Mouse (Mus musculus) embryonic facial prominence, embryonic 13.5 days (tissue): ENCODE results near the gene Slc35c2. TPM values are rescaled to one million over a fixed set of nuclear protein-coding genes. Genes with fewer than 3 reads are reported as not detected.
A peak's percentile ranks its signal among the peaks of the same experiment; 100 is the strongest.

Experiments used
- ATAC-seq: fragments of 200-750 bp; cut with Nextera tagmentation; 2 replicates; pipeline ENCODE4 v1.8.0; 2017; ENCODE audit warnings: low read depth; ENCODE audit not compliant: insufficient number of reproducible peaks, insufficient read depth, low FRiP score, low TSS enrichment
- H3K27ac ChIP-seq: fragments of 300-500 bp; sonication (generic); 2 replicates; pipeline ENCODE4 v1.5.1; 2015; ENCODE audit warnings: moderate library complexity, mild to moderate bottlenecking, inconsistent platforms
- H3K27me3 ChIP-seq: fragments of 300-500 bp; sonication (generic); 2 replicates; pipeline ENCODE4 v1.6.1; 2015; ENCODE audit warnings: mild to moderate bottlenecking, inconsistent platforms
- H3K36me3 ChIP-seq: fragments of 300-500 bp; sonication (generic); 2 replicates; pipeline ENCODE4 v1.6.1; 2015; ENCODE audit warnings: mild to moderate bottlenecking, inconsistent platforms
- H3K4me1 ChIP-seq: fragments of 300-500 bp; sonication (generic); 2 replicates; pipeline ENCODE4 v1.6.1; 2015; ENCODE audit warnings: inconsistent platforms
- H3K4me2 ChIP-seq: fragments of 300-500 bp; sonication (generic); 2 replicates; pipeline ENCODE4 v1.6.1; 2015; ENCODE audit warnings: moderate library complexity, mild to moderate bottlenecking, inconsistent platforms
- H3K4me3 ChIP-seq: fragments of 300-500 bp; sonication (generic); 2 replicates; pipeline ENCODE4 v1.5.1; 2015; ENCODE audit warnings: mild to moderate bottlenecking, inconsistent platforms
- H3K9ac ChIP-seq: fragments of 300-500 bp; sonication (generic); 2 replicates; pipeline ENCODE4 v1.6.1; 2015; ENCODE audit warnings: mild to moderate bottlenecking, inconsistent platforms
- H3K9me3 ChIP-seq: fragments of 300-500 bp; sonication (generic); 2 replicates; pipeline ENCODE4 v1.6.1; 2016; ENCODE audit warnings: inconsistent platforms
- WGBS: fragments of 180-500 bp; shearing (Covaris S2); methylation state at CpG from one replicate; pipeline ENCODE4 v1.1.7; 2015; ENCODE audit warnings: mixed read lengths; 5-methylcytosine and 5-hydroxymethylcytosine counted together
- polyA plus RNA-seq: library from polyadenylated mRNA; unstranded; fragments of >200 nt; fragmentation: Nextera tagmentation; extraction: Ambion mirVana; gene quantifications from 2 replicates; pipeline ENCODE4 v1.2.1, GENCODE M21; 2015

Gene Slc35c2
- polyA plus RNA-seq, 1 experiment from 2014 or later = 50.2 TPM

- 88% methylated on average over 22 of the region's 22 CpGs for WGBS
- Histone ChIP-seq H3K4me2 (no peak overlapping the region), H3K9me3 (no peaks in the 10 kb centered on the region)
Observed at GRCm38 (mm10) chr2:165321981-165322735, 34.5 kb upstream of the Slc35c2 start.

GRCm38 (mm10) chr2:165321381-165321888 is 33.8 kb upstream of the Slc35c2 start:
- H3K9ac ChIP-seq = peak overlapping the region; percentile 55; the same call in 1 of the 2 replicates
- peak overlapping the region; percentile 55; the same call in 1 of the 2 replicates for H3K27ac ChIP-seq
- 72% methylated on average over 8 of the region's 8 CpGs for WGBS
- H3K9me3 ChIP-seq = no peaks in the 10 kb centered on the region
- H3K27me3 ChIP-seq = no peaks in the 10 kb centered on the region
- H3K4me2 ChIP-seq = peak overlapping the region; percentile 16; the same call in 1 of the 2 replicates
- H3K4me3 ChIP-seq = no peak overlapping the region
- peaks cover 83% of the 10 kb centered on the region for H3K4me1 ChIP-seq
- H3K36me3 ChIP-seq = peaks cover 9% of the 10 kb centered on the region; the same call in 1 of the 2 replicates
- ATAC-seq = no peak

More at GRCm38 (mm10) chr2:165321981-165322735, 34.5 kb upstream of the Slc35c2 start:
- Histone ChIP-seq H3K4me1 (peaks cover 79% of the 10 kb centered on the region), H3K27me3 (no peaks in the 10 kb centered on the region), H3K27ac (no peak overlapping the region), H3K4me3 (no peak overlapping the region), H3K9ac (no peak overlapping the region), H3K36me3 (peaks cover 7% of the 10 kb centered on the region; the same call in 1 of the 2 replicates)
- ATAC-seq = no peak

DNA sequence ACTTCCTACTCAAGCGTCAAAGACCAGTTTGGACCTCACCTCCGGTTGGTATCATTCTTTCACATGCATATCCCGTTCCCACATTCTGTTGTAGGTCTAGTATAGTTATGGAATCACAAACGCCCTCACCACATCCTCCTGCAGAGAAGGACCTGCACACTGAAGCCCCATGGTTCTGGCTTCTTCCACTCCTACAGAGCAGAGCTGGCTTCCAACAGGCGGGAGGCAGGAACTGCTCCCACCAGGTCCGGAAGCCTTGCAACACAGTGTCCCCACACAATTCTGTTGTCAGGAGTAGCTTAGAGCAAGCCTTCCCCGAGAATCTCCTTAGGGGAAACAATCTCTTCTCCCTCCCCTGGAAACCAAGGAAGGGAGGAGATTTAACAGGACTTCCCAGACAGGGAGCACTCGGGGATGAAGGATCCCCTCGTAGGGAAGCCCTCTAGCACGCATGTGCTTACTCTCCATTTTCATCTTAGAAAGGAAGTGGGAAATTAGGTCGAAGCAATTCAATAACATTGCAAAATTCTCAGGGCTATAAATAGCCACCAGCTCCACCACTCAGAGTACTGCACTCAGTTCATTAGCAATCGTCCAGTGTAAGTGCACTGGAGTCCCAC is 33.0 kb upstream of the Slc35c2 start:
- Histone ChIP-seq H3K36me3 (peaks cover 17% of the 10 kb centered on the region), H3K27ac (peak overlapping the region; percentile 55), H3K9me3 (no peaks in the 10 kb centered on the region), H3K27me3 (no peaks in the 10 kb centered on the region), H3K4me2 (peak overlapping the region; percentile 16), H3K4me1 (peaks cover 84% of the 10 kb centered on the region), H3K4me3 (no peak overlapping the region), H3K9ac (no peak overlapping the region)
- no peak for ATAC-seq
- WGBS = 58% methylated on average over 12 of the region's 12 CpGs

DNA sequence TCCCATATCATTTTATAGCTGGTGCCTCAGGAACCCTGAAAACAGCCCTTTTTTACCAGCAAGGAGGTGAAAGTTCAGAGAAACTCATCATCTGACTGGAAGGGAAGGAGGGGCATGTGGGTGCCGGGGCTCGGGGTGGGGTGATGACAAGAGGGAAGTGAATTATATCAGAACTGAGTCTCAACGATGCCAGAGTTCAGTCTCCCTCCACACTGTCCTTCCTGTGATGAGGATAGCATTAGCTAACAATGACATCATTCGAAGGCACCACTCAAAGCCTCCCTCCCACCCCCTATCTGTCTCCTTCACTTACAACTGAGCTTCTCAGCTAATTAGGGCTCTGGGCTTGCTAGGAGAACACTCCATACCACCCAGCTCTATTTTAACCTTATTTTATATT is 31.8 kb upstream of the Slc35c2 start:
- no peak overlapping the region for H3K9ac ChIP-seq
- H3K27ac ChIP-seq = no peak overlapping the region
- no peak overlapping the region for H3K4me3 ChIP-seq
- no peaks in the 10 kb centered on the region for H3K27me3 ChIP-seq
- H3K36me3 ChIP-seq = peaks cover 29% of the 10 kb centered on the region
- no peaks in the 10 kb centered on the region for H3K9me3 ChIP-seq
- WGBS = 76% methylated on average over 4 of the region's 4 CpGs
- H3K4me1 ChIP-seq = peaks cover 73% of the 10 kb centered on the region
- ATAC-seq = no peak
- H3K4me2 ChIP-seq = no peak overlapping the region

DNA sequence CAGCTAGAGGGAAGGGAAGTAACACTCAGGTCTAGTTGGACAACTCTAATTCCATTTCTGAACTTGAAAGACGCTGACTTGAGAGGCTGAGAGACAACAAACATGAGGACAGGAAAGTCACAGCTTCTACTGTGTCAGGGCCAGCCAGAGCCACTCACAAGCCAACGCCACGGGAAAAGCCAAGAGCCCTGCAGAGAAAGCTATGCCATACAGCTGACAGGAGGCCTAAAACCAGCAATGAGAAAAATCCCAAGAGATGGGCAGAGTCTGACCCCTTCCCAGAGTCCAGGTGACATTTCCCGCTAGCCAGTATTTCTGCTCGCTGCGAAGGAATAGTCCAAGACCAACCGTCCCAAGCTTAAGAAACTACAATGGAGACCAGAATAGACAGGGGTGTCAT is 31.3 kb upstream of the Slc35c2 start:
- ATAC-seq = no peak
- WGBS = 89% methylated on average over 7 of the region's 7 CpGs
- H3K4me1 ChIP-seq = peaks cover 67% of the 10 kb centered on the region

DNA sequence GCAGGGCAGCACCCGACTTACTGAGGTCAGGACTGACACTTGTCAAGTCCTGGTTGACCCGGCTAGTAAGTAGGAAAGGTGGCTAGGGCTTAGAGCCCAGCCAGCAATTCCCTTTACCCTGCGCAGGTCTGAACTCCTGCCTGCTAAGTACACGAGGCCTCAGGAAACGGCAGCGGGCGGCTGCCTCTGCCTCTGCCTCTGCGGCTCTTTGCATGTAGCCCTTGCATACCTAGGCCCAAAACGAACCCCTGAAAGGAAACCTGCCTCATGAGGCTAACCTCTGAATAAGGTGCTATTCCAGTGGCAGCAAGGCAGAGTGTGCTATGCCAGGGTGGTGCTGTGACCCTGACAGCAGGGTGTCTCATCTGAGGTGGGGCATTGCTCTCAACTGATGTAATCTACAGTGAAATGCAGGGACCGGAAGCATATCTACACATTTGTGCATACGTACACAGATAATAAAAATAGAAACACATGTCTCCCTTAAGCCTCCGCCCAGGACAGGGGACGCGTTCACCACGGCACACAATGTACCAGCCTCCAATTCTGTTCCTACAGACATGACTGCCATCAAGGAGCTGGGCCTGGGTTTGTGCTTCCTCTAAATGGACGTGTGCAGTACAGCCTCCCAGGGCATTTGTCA is 30.1 kb upstream of the Slc35c2 start:
- no peak overlapping the region for H3K4me3 ChIP-seq
- H3K9ac ChIP-seq = peak overlapping the region; percentile 51
- 0 out of 2 replicates have a peak overlapping the region, but pooled peaks have one; percentile 12 for H3K27ac ChIP-seq
- H3K4me2 ChIP-seq = no peak overlapping the region
- peaks cover 43% of the 10 kb centered on the region for H3K36me3 ChIP-seq
- H3K27me3 ChIP-seq = no peaks in the 10 kb centered on the region
- WGBS = 52% methylated on average over 16 of the region's 16 CpGs
- H3K9me3 ChIP-seq = no peaks in the 10 kb centered on the region
- H3K4me1 ChIP-seq = peaks cover 58% of the 10 kb centered on the region
- ATAC-seq = no peak

More for the DNA sequence above, 31.3 kb upstream of the Slc35c2 start:
- Histone ChIP-seq H3K4me2 (no peak overlapping the region), H3K27me3 (no peaks in the 10 kb centered on the region), H3K9me3 (no peaks in the 10 kb centered on the region), H3K4me3 (no peak overlapping the region), H3K36me3 (peaks cover 34% of the 10 kb centered on the region), H3K9ac (no peak overlapping the region), H3K27ac (no peak overlapping the region)

DNA sequence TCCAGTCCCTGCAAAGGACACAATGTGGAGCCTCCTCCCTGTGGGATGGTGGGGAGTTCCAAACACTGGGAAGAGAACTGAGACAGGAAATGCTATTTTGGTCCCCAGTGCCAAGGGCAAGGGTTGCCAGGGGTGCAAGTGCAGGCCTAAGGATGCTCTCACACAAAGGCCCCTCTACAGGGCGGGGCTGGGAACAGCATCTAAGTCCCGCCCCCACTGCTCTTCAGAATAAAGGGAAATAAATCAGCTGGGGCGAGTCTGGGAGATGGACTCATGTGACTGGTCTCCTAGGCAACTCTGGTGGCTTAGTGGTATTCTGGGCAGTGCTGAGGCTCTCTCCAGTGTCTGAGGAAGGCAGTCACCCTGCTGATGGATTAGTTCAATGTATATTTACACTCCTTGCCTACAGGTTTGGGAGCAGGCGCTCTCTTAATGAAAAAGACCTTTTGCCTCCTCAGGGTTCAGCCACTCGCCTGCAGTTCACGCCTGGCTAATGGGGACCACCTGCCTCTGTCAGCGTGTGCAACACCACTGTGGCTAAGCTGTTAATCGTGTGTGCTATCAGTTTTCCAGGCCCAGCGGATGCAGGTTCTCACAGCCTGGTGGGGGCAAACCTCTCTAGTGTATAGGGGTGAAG is 29.3 kb upstream of the Slc35c2 start:
- Histone ChIP-seq H3K4me3 (no peak overlapping the region), H3K4me2 (no peak overlapping the region; the same call in 1 of the 2 replicates), H3K9ac (peak overlapping the region; percentile 51), H3K27me3 (no peaks in the 10 kb centered on the region), H3K36me3 (peaks cover 47% of the 10 kb centered on the region), H3K9me3 (no peaks in the 10 kb centered on the region), H3K4me1 (peaks cover 54% of the 10 kb centered on the region), H3K27ac (peak overlapping the region; percentile 12; the same call in 1 of the 2 replicates)
- no peak for ATAC-seq
- 26% methylated on average over 9 of the region's 9 CpGs for WGBS

GRCm38 (mm10) chr2:165316204-165316603 is 28.5 kb upstream of the Slc35c2 start:
- no peak overlapping the region for H3K4me2 ChIP-seq
- no peak overlapping the region for H3K4me3 ChIP-seq
- no peaks in the 10 kb centered on the region for H3K27me3 ChIP-seq
- H3K36me3 ChIP-seq = peaks cover 55% of the 10 kb centered on the region
- H3K9me3 ChIP-seq = no peaks in the 10 kb centered on the region
- 0 out of 2 replicates have a peak overlapping the region, but pooled peaks have one; percentile 12 for H3K27ac ChIP-seq
- WGBS = 68% methylated on average over 10 of the region's 10 CpGs
- H3K4me1 ChIP-seq = peaks cover 49% of the 10 kb centered on the region
- ATAC-seq = no peak
- no peak overlapping the region for H3K9ac ChIP-seq

- H3K36me3 ChIP-seq = peaks cover 67% of the 10 kb centered on the region
- no peak overlapping the region for H3K27ac ChIP-seq
- H3K4me3 ChIP-seq = no peak overlapping the region
- WGBS = 88% methylated on average over 8 of the region's 8 CpGs
- H3K9me3 ChIP-seq = no peaks in the 10 kb centered on the region
- ATAC-seq = no peak
- no peak overlapping the region for H3K9ac ChIP-seq
- no peak overlapping the region for H3K4me2 ChIP-seq
- H3K27me3 ChIP-seq = no peaks in the 10 kb centered on the region
- peaks cover 40% of the 10 kb centered on the region for H3K4me1 ChIP-seq
Observed at GRCm38 (mm10) chr2:165314197-165314596, 26.5 kb upstream of the Slc35c2 start.

GRCm38 (mm10) chr2:165312381-165312780 is 24.7 kb upstream of the Slc35c2 start:
- no peak overlapping the region for H3K27ac ChIP-seq
- no peak for ATAC-seq
- no peak overlapping the region for H3K4me3 ChIP-seq
- peaks cover 85% of the 10 kb centered on the region for H3K36me3 ChIP-seq
- H3K27me3 ChIP-seq = no peaks in the 10 kb centered on the region
- WGBS = 54% methylated on average over 7 of the region's 7 CpGs
- no peak overlapping the region for H3K4me2 ChIP-seq
- no peak overlapping the region for H3K9ac ChIP-seq
- peaks cover 21% of the 10 kb centered on the region for H3K4me1 ChIP-seq
- no peaks in the 10 kb centered on the region for H3K9me3 ChIP-seq

GRCm38 (mm10) chr2:165311577-165311976 is 23.9 kb upstream of the Slc35c2 start:
- peaks cover 92% of the 10 kb centered on the region for H3K36me3 ChIP-seq
- 84% methylated on average over 12 of the region's 12 CpGs for WGBS
- no peak overlapping the region for H3K9ac ChIP-seq

More at GRCm38 (mm10) chr2:165311577-165311976, 23.9 kb upstream of the Slc35c2 start:
- H3K27ac ChIP-seq = 0 out of 2 replicates have a peak overlapping the region, but pooled peaks have one; percentile 28
- no peak for ATAC-seq
- no peak overlapping the region for H3K4me2 ChIP-seq
- no peaks in the 10 kb centered on the region for H3K9me3 ChIP-seq
- H3K4me1 ChIP-seq = peaks cover 13% of the 10 kb centered on the region
- no peak overlapping the region for H3K4me3 ChIP-seq
- H3K27me3 ChIP-seq = no peaks in the 10 kb centered on the region
